Mouse (Mus musculus) C2C12 (cell line): ENCODE measurements at regions not wholly inside any gene's neighbourhood (a gene's known extent, or its start where the extent isn't known, plus 50 kb on each side); places are given as distances from the start of the nearest gene placed in this dataset.

Source experiments
- CEBPB ChIP-seq: IDR thresholded peaks from one replicate; pipeline ENCODE4 v1.6.1; 2011; ENCODE audit warnings: low read depth, mild to moderate bottlenecking, control low read depth, moderate library complexity
- CTCF ChIP-seq: IDR thresholded peaks from one replicate; pipeline ENCODE4 v1.5.1; 2011; ENCODE audit not compliant: control insufficient read depth, insufficient read depth, insufficient read length
- FOSL1 ChIP-seq: IDR thresholded peaks from one replicate; pipeline ENCODE4 v1.8.0; 2011; ENCODE audit warnings: mild to moderate bottlenecking, low read length; ENCODE audit not compliant: poor library complexity, insufficient read depth, severe bottlenecking
- MAX ChIP-seq: IDR thresholded peaks from one replicate; pipeline ENCODE4 v1.6.1; 2011; ENCODE audit warnings: mild to moderate bottlenecking, control low read depth
- MYOD1 ChIP-seq: IDR thresholded peaks from one replicate; pipeline ENCODE4 v1.6.1; 2011; ENCODE audit warnings: low read depth; ENCODE audit not compliant: control insufficient read depth, insufficient read length
- MYOG ChIP-seq: IDR thresholded peaks from one replicate; pipeline ENCODE4 v1.6.1; 2011; ENCODE audit not compliant: control insufficient read depth, insufficient read length; ENCODE audit errors: extremely low read depth
- USF1 ChIP-seq: IDR thresholded peaks from one replicate; pipeline ENCODE4 v1.6.1; 2011; ENCODE audit warnings: low read depth, mild to moderate bottlenecking, control low read depth, moderate library complexity

DNA sequence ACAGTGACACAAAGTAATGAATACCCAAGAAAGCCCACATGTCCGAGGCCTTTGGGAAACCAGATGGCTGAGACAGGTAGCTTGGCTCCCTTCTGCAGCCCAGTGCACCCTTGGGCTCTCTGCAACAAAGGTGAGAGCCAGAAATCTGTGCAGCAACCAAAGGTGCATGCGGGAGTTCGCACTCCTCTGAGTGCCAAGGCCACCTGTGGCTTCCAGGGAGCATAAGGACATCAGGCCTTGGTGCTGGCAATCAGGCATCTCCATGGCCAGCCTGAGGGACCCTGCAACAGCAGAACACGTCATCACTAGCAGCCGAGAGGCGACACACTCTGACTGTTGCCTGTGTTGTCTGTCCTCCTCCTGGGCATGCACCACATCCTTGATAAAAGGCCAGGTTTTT lies 78.2 kb upstream of the Slc22a12 start:
- TF ChIP-seq CTCF (no peak), MYOD1 (no peak), MAX (no peak), MYOG (no peak), USF1 (no peak), CEBPB (no peak), FOSL1 (no peak)
